Mouse (Mus musculus) heart, embryonic 11.5 days (tissue): ENCODE measurements around the gene Lce3b. TPM values are rescaled to one million over a fixed set of nuclear protein-coding genes. Genes with fewer than 3 reads are reported as not detected.

ENCODE experiments used
- ATAC-seq: fragments of 200-750 bp; cut with Nextera tagmentation; replicated peaks from 2 replicates; pipeline ENCODE4 v1.8.0; 2017; ENCODE audit warnings: moderate library complexity; ENCODE audit not compliant: insufficient number of reproducible peaks, low FRiP score, low TSS enrichment
- H3K27ac ChIP-seq: fragments of 300-500 bp; sonication (generic); 2 replicates; pipeline ENCODE4 v1.5.1; 2014; ENCODE audit warnings: mild to moderate bottlenecking, low read depth, low read length
- H3K27me3 ChIP-seq: fragments of 300-500 bp; sonication (generic); 2 replicates; pipeline ENCODE4 v1.6.1; 2014; ENCODE audit warnings: mild to moderate bottlenecking, low read length, mixed read lengths; ENCODE audit not compliant: control insufficient read depth, insufficient read depth
- H3K36me3 ChIP-seq: fragments of 300-500 bp; sonication (generic); 2 replicates; pipeline ENCODE4 v1.6.1; 2014; ENCODE audit warnings: mild to moderate bottlenecking, low read length, moderate library complexity, mixed read lengths; ENCODE audit not compliant: control insufficient read depth, insufficient read depth
- H3K4me1 ChIP-seq: fragments of 300-500 bp; sonication (generic); 2 replicates; pipeline ENCODE4 v1.6.1; 2014; ENCODE audit warnings: low read length; ENCODE audit not compliant: control insufficient read depth, insufficient read depth
- H3K4me2 ChIP-seq: fragments of 300-500 bp; sonication (generic); 2 replicates; pipeline ENCODE4 v1.6.1; 2014; ENCODE audit warnings: mild to moderate bottlenecking, moderate library complexity
- H3K4me3 ChIP-seq: fragments of 300-500 bp; sonication (generic); 2 replicates; pipeline ENCODE4 v1.5.1; 2014; ENCODE audit warnings: low read depth, low read length
- H3K9ac ChIP-seq: fragments of 300-500 bp; sonication (generic); 2 replicates; pipeline ENCODE4 v1.6.1; 2014; ENCODE audit warnings: mild to moderate bottlenecking, low read depth, low read length, moderate library complexity
- H3K9me3 ChIP-seq: fragments of 300-500 bp; sonication (generic); replicated peaks from 2 replicates; pipeline ENCODE4 v1.6.1; 2016; ENCODE audit warnings: low read length; ENCODE audit not compliant: control insufficient read depth
- WGBS: fragments of 180-500 bp; shearing (Covaris S2); extraction: QIAGEN DNeasy Blood & Tissue Kit; methylation state at CpG from one replicate; pipeline ENCODE4 v1.1.7; 2014; ENCODE audit not compliant: insufficient replicate concordance; 5-methylcytosine and 5-hydroxymethylcytosine counted together
- polyA plus RNA-seq: library from polyadenylated mRNA; unstranded; fragments of >200 nt; fragmentation: Nextera tagmentation; extraction: Ambion mirVana; gene quantifications from 2 replicates; pipeline ENCODE4 v1.2.1, GENCODE M21; 2014

Lce3b gene
- polyA plus RNA-seq, 1 experiment from 2014 or later = not detected

GRCm38 (mm10) chr3:92944186-92944585, 11.4 kb downstream of the Lce3b start, which contains the start of gene Lce3c:
Gene Lce3c (plus strand): TSS chr3:92944486.
- Histone ChIP-seq H3K27me3 (no peaks in the 10 kb centered on the region), H3K9ac (no peak within 1 kb of the TSS), H3K27ac (no peak within 1 kb of the TSS), H3K36me3 (no peaks in the 10 kb centered on the region), H3K4me2 (no peak within 1 kb of the TSS), H3K4me3 (no peak within 1 kb of the TSS), H3K4me1 (no peaks in the 10 kb centered on the region), H3K9me3 (no peaks in the 10 kb centered on the region)
- WGBS = 73% methylated on average over 1 of the region's 1 CpGs
- no peak for ATAC-seq

- no peaks in the 10 kb centered on the region for H3K27me3 ChIP-seq
- ATAC-seq = no peak
- no peak within 1 kb of the TSS for H3K27ac ChIP-seq
- H3K4me3 ChIP-seq = no peak within 1 kb of the TSS
- no peak within 1 kb of the TSS for H3K4me2 ChIP-seq
- no peaks in the 10 kb centered on the region for H3K36me3 ChIP-seq
- no peak within 1 kb of the TSS for H3K9ac ChIP-seq
- H3K4me1 ChIP-seq = no peaks in the 10 kb centered on the region
- no peaks in the 10 kb centered on the region for H3K9me3 ChIP-seq
- WGBS = 87% methylated on average over 1 of the region's 1 CpGs
Observed at GRCm38 (mm10) chr3:92957090-92957489, 24.3 kb downstream of the Lce3b start, which contains the start of gene Lce3d. Gene Lce3d (plus strand): TSS chr3:92957390.

GRCm38 (mm10) chr3:92966761-92967160, 34.0 kb downstream of the Lce3b start, which contains the start of gene Lce3e:
Gene Lce3e (plus strand): TSS chr3:92967061.
- Histone ChIP-seq H3K9ac (no peak within 1 kb of the TSS), H3K36me3 (no peaks in the 10 kb centered on the region), H3K27ac (no peak within 1 kb of the TSS), H3K27me3 (no peaks in the 10 kb centered on the region), H3K4me3 (no peak within 1 kb of the TSS), H3K4me2 (no peak within 1 kb of the TSS), H3K4me1 (no peaks in the 10 kb centered on the region), H3K9me3 (no peaks in the 10 kb centered on the region)
- ATAC-seq = no peak
- WGBS = 89% methylated on average over 2 of the region's 2 CpGs

- WGBS = 54% methylated on average over 2 of the region's 2 CpGs
- Histone ChIP-seq H3K36me3 (no peaks in the 10 kb centered on the region), H3K4me1 (no peaks in the 10 kb centered on the region)
Observed at GRCm38 (mm10) chr3:92978484-92978883, 45.7 kb downstream of the Lce3b start.

More at GRCm38 (mm10) chr3:92978484-92978883, 45.7 kb downstream of the Lce3b start:
- Histone ChIP-seq H3K9me3 (no peaks in the 10 kb centered on the region), H3K27ac (no peak overlapping the region), H3K27me3 (no peaks in the 10 kb centered on the region), H3K4me3 (no peak overlapping the region), H3K4me2 (no peak overlapping the region), H3K9ac (no peak overlapping the region)
- no peak for ATAC-seq

Other genes starting within 250 kb of the Lce3b start
- not detected in 2 replicates for gene Lce1d, start 245.8 kb upstream of the Lce3b start, polyA plus RNA-seq
- gene Lce1e, start 223.9 kb upstream of the Lce3b start, polyA plus RNA-seq = not detected in 2 replicates
- gene Lce1f, start 212.6 kb upstream of the Lce3b start, polyA plus RNA-seq = not detected in 2 replicates
- not detected in 2 replicates for gene Gm38119, start 193.9 kb upstream of the Lce3b start, polyA plus RNA-seq
- gene Lce1g, start 180.6 kb upstream of the Lce3b start, polyA plus RNA-seq = not detected in 2 replicates
- gene Lce1h, start 167.9 kb upstream of the Lce3b start, polyA plus RNA-seq = not detected in 2 replicates
- not detected in 2 replicates for gene Lce1i, start 154.1 kb upstream of the Lce3b start, polyA plus RNA-seq
- not detected in 2 replicates for gene Lce1j, start 142.5 kb upstream of the Lce3b start, polyA plus RNA-seq
- not detected in 2 replicates for gene Lce1k, start 125.1 kb upstream of the Lce3b start, polyA plus RNA-seq
- not detected in 2 replicates for gene Kprp, start 105.7 kb upstream of the Lce3b start, polyA plus RNA-seq
- gene Lce1l, start 81.7 kb upstream of the Lce3b start, polyA plus RNA-seq = not detected in 2 replicates
- not detected in 2 replicates for gene 2310050C09Rik, start 62.8 kb upstream of the Lce3b start, polyA plus RNA-seq
- not detected in 2 replicates for gene Lce3a, start 6.7 kb upstream of the Lce3b start, polyA plus RNA-seq
- not detected in 2 replicates for gene Lce3c, start 11.5 kb downstream of the Lce3b start, polyA plus RNA-seq
- gene Lce3d, start 24.4 kb downstream of the Lce3b start, polyA plus RNA-seq = not detected in 2 replicates
- not detected in 2 replicates for gene Lce3e, start 34.1 kb downstream of the Lce3b start, polyA plus RNA-seq
- not detected in 2 replicates for gene Lce3f, start 59.2 kb downstream of the Lce3b start, polyA plus RNA-seq
- gene Crct1, start 82.7 kb downstream of the Lce3b start, polyA plus RNA-seq = 0.26 and 0.55 TPM in 2 replicates
- not detected in 2 replicates for gene Lce1m, start 86.1 kb downstream of the Lce3b start, polyA plus RNA-seq
- gene Gm4858, start 135.8 kb downstream of the Lce3b start, polyA plus RNA-seq = not detected in 2 replicates
- gene Crnn, start 211.8 kb downstream of the Lce3b start, polyA plus RNA-seq = not detected in 2 replicates